Mouse (Mus musculus): ENCODE measurements around the gene Gm20696. TPM values are rescaled to one million over a fixed set of nuclear protein-coding genes. Genes with fewer than 3 reads are reported as not detected.
A peak's percentile ranks its signal among the peaks of the same experiment; 100 is the strongest.

Gene Gm20696
- total RNA-seq, 2 experiments from 2014 or later, result 4.1 to 5.4 TPM

- no peak for DNase-seq (ENCODE audit: low spot score in 2 of 2)
These were observed 91.0 kb downstream of the Gm20696 start for GRCm38 (mm10) chr6:99575633-99576032.

- DNase-seq (ENCODE audit: low spot score in 2 of 2), result no peak
These were observed 93.3 kb downstream of the Gm20696 start for GRCm38 (mm10) chr6:99573343-99573742.

- no peak for DNase-seq (ENCODE audit: low spot score in 2 of 2)
These were observed 94.5 kb downstream of the Gm20696 start for GRCm38 (mm10) chr6:99572071-99572470.

GRCm38 (mm10) chr6:99566921-99567320 lies 99.7 kb downstream of the Gm20696 start:
- DNase-seq (ENCODE audit: low spot score in 2 of 2), result no peak

GRCm38 (mm10) chr6:99564766-99565165 lies 101.8 kb downstream of the Gm20696 start:
- DNase-seq (ENCODE audit: low spot score in 2 of 2), result no peak

- no peak for DNase-seq (ENCODE audit: low spot score in 2 of 2)
These were observed 109.6 kb downstream of the Gm20696 start for GRCm38 (mm10) chr6:99556950-99557349.

GRCm38 (mm10) chr6:99552816-99553215 lies 113.8 kb downstream of the Gm20696 start:
- DNase-seq (ENCODE audit: low spot score in 2 of 2), result no peak

GRCm38 (mm10) chr6:99546416-99546815 lies 120.2 kb downstream of the Gm20696 start:
- DNase-seq (ENCODE audit: low spot score in 2 of 2), result no peak

GRCm38 (mm10) chr6:99545437-99545836 lies 121.2 kb downstream of the Gm20696 start:
- no peak for DNase-seq (ENCODE audit: low spot score in 2 of 2)

GRCm38 (mm10) chr6:99541105-99541504 lies 125.5 kb downstream of the Gm20696 start:
- DNase-seq (ENCODE audit: low spot score in 2 of 2), result no peak

GRCm38 (mm10) chr6:99540653-99541052 lies 125.9 kb downstream of the Gm20696 start:
- no peak for DNase-seq (ENCODE audit: low spot score in 2 of 2)

GRCm38 (mm10) chr6:99540146-99540545 lies 126.5 kb downstream of the Gm20696 start:
- no peak for DNase-seq (ENCODE audit: low spot score in 2 of 2)

GRCm38 (mm10) chr6:99538194-99538941 lies 128.2 kb downstream of the Gm20696 start:
- no peak for DNase-seq (ENCODE audit: low spot score in 2 of 2)

GRCm38 (mm10) chr6:99534211-99534745 lies 132.3 kb downstream of the Gm20696 start:
- DNase-seq (ENCODE audit: low spot score in 2 of 2), result no peak

GRCm38 (mm10) chr6:99532458-99532857 lies 134.1 kb downstream of the Gm20696 start:
- DNase-seq (ENCODE audit: low spot score in 2 of 2), result no peak

GRCm38 (mm10) chr6:99528972-99529371 lies 137.6 kb downstream of the Gm20696 start:
- DNase-seq (ENCODE audit: low spot score in 2 of 2), result no peak

- DNase-seq (ENCODE audit: low spot score in 2 of 2), result no peak
These were observed 139.0 kb downstream of the Gm20696 start for GRCm38 (mm10) chr6:99527457-99528105.

GRCm38 (mm10) chr6:99525351-99525750 lies 141.2 kb downstream of the Gm20696 start:
- peak in 1 of 2 experiments; percentile 24 for DNase-seq (ENCODE audit: low spot score in 2 of 2)

GRCm38 (mm10) chr6:99523679-99524370 lies 142.8 kb downstream of the Gm20696 start:
- DNase-seq (ENCODE audit: low spot score in 2 of 2), result no peak

- peak; percentile 56 to 73 for DNase-seq (ENCODE audit: low spot score in 2 of 2)
These were observed 143.4 kb downstream of the Gm20696 start for GRCm38 (mm10) chr6:99523109-99523632.

GRCm38 (mm10) chr6:99522359-99523108 lies 144.1 kb downstream of the Gm20696 start, which contains the start of gene Foxp1:
Gene Foxp1 (minus strand): TSS chr6:99522721.
- DNase-seq (ENCODE audit: low spot score in 2 of 2), result peak; percentile 50 to 75
